Mouse (Mus musculus): ENCODE measurements around the gene Serhl. TPM values are rescaled to one million over a fixed set of nuclear protein-coding genes. Genes with fewer than 3 reads are reported as not detected.

Serhl gene
- polyA plus RNA-seq, 1 experiment from 2014 or later, result 31.3 TPM

Other genes with a start within 250 kb of the Serhl start
- gene Tcf20, start 101.6 kb upstream of the Serhl start, polyA plus RNA-seq (2015; fragmentation: Nextera tagmentation; extraction: Ambion mirVana), result 11.8 and 12.7 TPM in 2 replicates
- gene Nfam1, start 56.2 kb upstream of the Serhl start, polyA plus RNA-seq (2015; fragmentation: Nextera tagmentation; extraction: Ambion mirVana), result 2.4 and 2.6 TPM in 2 replicates
- 68.3 and 76.0 TPM in 2 replicates for gene Rrp7a, start 33.3 kb downstream of the Serhl start, polyA plus RNA-seq (2015; fragmentation: Nextera tagmentation; extraction: Ambion mirVana)
- gene Poldip3, start 59.9 kb downstream of the Serhl start, polyA plus RNA-seq (2015; fragmentation: Nextera tagmentation; extraction: Ambion mirVana), result 137 and 140 TPM in 2 replicates
- gene Cyb5r3, start 83.1 kb downstream of the Serhl start, polyA plus RNA-seq (2015; fragmentation: Nextera tagmentation; extraction: Ambion mirVana), result 130 and 140 TPM in 2 replicates
- gene A4galt, start 162.3 kb downstream of the Serhl start, polyA plus RNA-seq (2015; fragmentation: Nextera tagmentation; extraction: Ambion mirVana), result 2.5 and 3.5 TPM in 2 replicates

All from neural tube, embryonic 13.5 days (tissue).